Mouse (Mus musculus): ENCODE measurements around the gene Selenoh.

GRCm38 (mm10) chr2:84695007-84695695 is 24.6 kb upstream of the Selenoh start:
- TF ChIP-seq POLR2A (IDR thresholded peaks at IDR 0.05; ENCODE audit: insufficient read depth, low read depth, low read length): no peak
- no peak for TF ChIP-seq CTCF (IDR thresholded peaks at IDR 0.05)

Measured in heart, adult 2 months (tissue).